Mouse (Mus musculus): ENCODE measurements at regions not wholly inside any gene's neighbourhood (a gene's known extent, or its start where the extent isn't known, plus 50 kb on each side); places are given as distances from the start of the nearest gene placed in this dataset.

GRCm38 (mm10) chr2:157633286-157633685 is 62.2 kb upstream of the Blcap start:
- DNase-seq (ENCODE audit: low spot score): no peak

- peak; percentile 47 for DNase-seq (ENCODE audit: low spot score)
Observed at GRCm38 (mm10) chr2:157635670-157636069, 64.6 kb upstream of the Blcap start.

GRCm38 (mm10) chr2:157640873-157641272 is 69.8 kb upstream of the Blcap start:
- peak; percentile 3 for DNase-seq (ENCODE audit: low spot score)

- DNase-seq (ENCODE audit: low spot score): peak; percentile 56
Observed at GRCm38 (mm10) chr2:157663584-157664375, 73.4 kb upstream of the Ctnnbl1 start.

GRCm38 (mm10) chr2:157664481-157664880 is 72.7 kb upstream of the Ctnnbl1 start:
- DNase-seq (ENCODE audit: low spot score): no peak

- DNase-seq (ENCODE audit: low spot score): no peak
Observed at GRCm38 (mm10) chr2:157670191-157670590, 67.0 kb upstream of the Ctnnbl1 start.

DNA sequence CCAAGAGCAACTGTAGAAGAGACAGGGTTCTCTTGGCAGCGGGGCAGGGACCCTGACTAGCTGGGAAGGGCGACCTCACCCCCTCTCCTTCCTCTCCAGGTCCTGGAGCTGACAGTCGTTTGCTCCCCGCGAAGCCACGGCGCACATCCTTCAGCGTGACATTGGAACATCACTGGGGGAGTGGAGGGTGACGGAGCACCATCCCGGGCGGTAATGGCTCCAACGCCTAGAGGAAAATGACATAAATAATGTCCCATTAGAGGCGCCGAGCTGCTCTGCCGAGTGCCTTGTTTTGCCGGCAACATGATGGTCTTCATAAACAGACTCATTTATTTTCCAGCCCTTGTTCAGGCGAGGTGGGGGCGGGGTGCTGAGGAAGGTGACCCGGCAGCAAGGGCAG is 62.3 kb upstream of the Ctnnbl1 start:
- DNase-seq (ENCODE audit: low spot score): no peak

DNA sequence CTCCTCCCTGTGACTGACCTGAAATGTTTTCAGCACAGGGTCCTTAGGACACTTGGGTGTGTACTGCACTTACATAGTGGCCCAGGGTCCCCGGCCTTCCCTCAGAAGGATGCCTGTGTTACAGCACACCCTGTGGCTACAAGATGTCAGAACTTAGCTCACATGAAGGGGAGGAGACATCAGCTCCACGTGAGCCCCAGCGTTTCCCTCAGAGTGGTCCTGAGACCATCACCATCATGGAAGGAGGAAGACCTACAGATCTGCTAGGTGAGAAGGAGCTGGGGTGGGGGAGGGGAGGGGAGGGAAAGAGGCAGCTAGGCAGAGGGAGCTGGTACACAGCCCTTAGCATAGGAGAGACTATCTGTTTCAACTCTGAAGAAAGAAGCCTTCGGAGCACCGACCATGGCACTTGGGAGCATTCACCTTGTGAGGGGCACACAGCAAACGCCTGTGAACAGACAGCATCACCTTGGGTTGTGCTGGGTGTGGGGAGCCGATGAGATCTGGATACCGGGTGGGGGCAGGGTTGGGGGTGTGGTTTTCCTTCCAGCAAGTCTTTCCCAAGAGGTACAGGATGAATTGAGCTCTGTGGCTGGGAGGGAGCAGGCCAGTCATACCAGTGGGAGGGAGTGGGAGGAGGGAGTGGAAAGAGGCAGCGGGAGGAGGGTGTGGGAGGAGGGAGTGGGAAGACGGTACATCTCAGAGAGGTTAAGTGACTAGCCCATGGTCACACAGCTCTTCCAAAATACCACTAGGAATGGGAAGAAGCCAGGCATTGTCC is 60.6 kb upstream of the Ctnnbl1 start:
- DNase-seq (ENCODE audit: low spot score): no peak

DNA sequence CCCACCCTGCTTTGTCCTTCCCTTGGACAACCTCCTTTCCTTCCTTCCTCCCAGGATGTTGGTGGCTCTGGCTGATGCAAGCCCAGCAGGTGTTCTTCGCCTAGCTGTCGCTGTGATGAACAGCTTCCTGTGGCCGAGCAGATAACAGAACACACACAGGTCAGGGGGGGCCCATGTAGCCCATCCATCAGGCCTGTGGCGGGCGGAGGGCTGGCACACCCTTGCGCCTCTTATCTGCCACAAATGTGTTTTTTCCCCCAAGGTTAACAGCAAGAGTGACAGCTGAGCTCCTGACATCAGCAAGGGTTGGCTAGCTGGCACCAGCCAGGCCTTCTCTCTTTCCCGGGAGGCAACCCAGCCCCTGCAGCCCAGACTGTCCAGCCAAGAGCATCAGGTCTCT is 59.9 kb upstream of the Ctnnbl1 start:
- DNase-seq (ENCODE audit: low spot score): no peak

DNA sequence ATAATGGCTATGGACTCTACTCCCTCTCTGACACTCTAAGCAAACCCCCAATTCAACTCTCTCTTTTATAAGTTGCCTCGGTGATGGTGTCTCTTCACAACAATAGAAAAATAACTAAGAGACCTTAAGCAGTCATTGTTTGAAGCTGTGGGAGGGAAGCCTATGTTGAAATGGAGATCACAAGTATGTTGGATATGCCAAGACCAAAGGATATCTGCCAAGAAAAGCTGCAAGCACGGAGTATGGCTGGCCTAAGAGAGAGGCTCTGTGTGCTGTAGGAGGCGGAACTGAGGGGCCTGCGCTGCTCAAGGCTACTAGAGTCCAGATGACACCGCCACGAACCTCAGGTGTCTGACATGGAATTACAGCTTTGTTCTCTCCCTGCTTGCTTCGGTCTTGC is 55.3 kb upstream of the Ctnnbl1 start:
- DNase-seq (ENCODE audit: low spot score): no peak

All from thymus, postnatal 0 days (tissue).